Mouse (Mus musculus): Measurements from ENCODE around the gene Nox4. TPM values are rescaled to one million over a fixed set of nuclear protein-coding genes. Genes with fewer than 3 reads are reported as not detected.

The Nox4 gene
- total and polyA plus RNA-seq, 2 experiments from 2014 or later, result 0.99 to 1.3 TPM

- 94% methylated on average over 1 of the region's 1 CpGs for WGBS
- no peak for TF ChIP-seq CTCF (IDR thresholded peaks at IDR 0.05; ENCODE audit: low read depth)
- ATAC-seq (no peak), DNase-seq (ENCODE audit: low spot score) (no peak)
- H3K4me3 ChIP-seq (ENCODE audit: low read length), result no peak overlapping the region
- no peaks in the 10 kb centered on the region for H3K27me3 ChIP-seq (ENCODE audit: insufficient read depth, low read length)
- H3K4me1 ChIP-seq (ENCODE audit: insufficient read depth, low read length), result no peaks in the 10 kb centered on the region
- H3K27ac ChIP-seq, result no peak overlapping the region
- H3K36me3 ChIP-seq (ENCODE audit: insufficient read depth, low read length), result no peaks in the 10 kb centered on the region
- H3K9me3 ChIP-seq (ENCODE audit: low read length), result no peaks in the 10 kb centered on the region
- H3K9ac ChIP-seq (replicated peaks; ENCODE audit: low read length), result no peak overlapping the region
- H3K4me2 ChIP-seq (ENCODE audit: low read depth, low read length), result no peak overlapping the region
Observed at GRCm38 (mm10) chr7:87229502-87229901, 16.4 kb upstream of the Nox4 start.

GRCm38 (mm10) chr7:87241139-87241538 is 4.8 kb upstream of the Nox4 start:
- TF ChIP-seq CTCF (IDR thresholded peaks at IDR 0.05; ENCODE audit: low read depth), result no peak
- DNase-seq (ENCODE audit: low spot score) (no peak), ATAC-seq (no peak)
- no peak overlapping the region for H3K27ac ChIP-seq
- H3K9ac ChIP-seq (replicated peaks; ENCODE audit: low read length), result no peak overlapping the region
- no peaks in the 10 kb centered on the region for H3K27me3 ChIP-seq (ENCODE audit: insufficient read depth, low read length)
- no peaks in the 10 kb centered on the region for H3K36me3 ChIP-seq (ENCODE audit: insufficient read depth, low read length)
- no peak overlapping the region for H3K4me3 ChIP-seq (ENCODE audit: low read length)
- WGBS, result 89% methylated on average over 1 of the region's 1 CpGs
- no peak overlapping the region for H3K4me2 ChIP-seq (ENCODE audit: low read depth, low read length)
- H3K4me1 ChIP-seq (ENCODE audit: insufficient read depth, low read length), result no peaks in the 10 kb centered on the region
- no peaks in the 10 kb centered on the region for H3K9me3 ChIP-seq (ENCODE audit: low read length)

GRCm38 (mm10) chr7:87246580-87246934 is 661 bp downstream of the Nox4 start:
- peak overlapping the region; percentile 63 for H3K9ac ChIP-seq (replicated peaks; ENCODE audit: low read length)
- DNase-seq (ENCODE audit: low spot score) (peak; percentile 43), ATAC-seq (peak; percentile 89)
- H3K27me3 ChIP-seq (ENCODE audit: insufficient read depth, low read length), result no peaks in the 10 kb centered on the region
- no peak overlapping the region for H3K27ac ChIP-seq
- H3K4me2 ChIP-seq (ENCODE audit: low read depth, low read length), result peak overlapping the region; percentile 72
- H3K9me3 ChIP-seq (ENCODE audit: low read length), result no peaks in the 10 kb centered on the region
- H3K4me1 ChIP-seq (ENCODE audit: insufficient read depth, low read length), result no peaks in the 10 kb centered on the region
- no peak for TF ChIP-seq CTCF (IDR thresholded peaks at IDR 0.05; ENCODE audit: low read depth)
- no peaks in the 10 kb centered on the region for H3K36me3 ChIP-seq (ENCODE audit: insufficient read depth, low read length)
- under 1% methylated on average over 29 of the region's 30 CpGs for WGBS
- peak overlapping the region; percentile 71 for H3K4me3 ChIP-seq (ENCODE audit: low read length)

GRCm38 (mm10) chr7:87246940-87247339 is 1.0 kb downstream of the Nox4 start:
- peak overlapping the region; percentile 63 for H3K9ac ChIP-seq (replicated peaks; ENCODE audit: low read length)
- peak overlapping the region; percentile 71 for H3K4me3 ChIP-seq (ENCODE audit: low read length)
- no peaks in the 10 kb centered on the region for H3K4me1 ChIP-seq (ENCODE audit: insufficient read depth, low read length)
- no peaks in the 10 kb centered on the region for H3K27me3 ChIP-seq (ENCODE audit: insufficient read depth, low read length)
- H3K9me3 ChIP-seq (ENCODE audit: low read length), result no peaks in the 10 kb centered on the region
- DNase-seq (ENCODE audit: low spot score) (no peak), ATAC-seq (peak; percentile 45; the same call in 1 of the 2 replicates)
- H3K4me2 ChIP-seq (ENCODE audit: low read depth, low read length), result peak overlapping the region; percentile 72
- 61% methylated on average over 1 of the region's 1 CpGs for WGBS
- no peak overlapping the region for H3K27ac ChIP-seq
- no peaks in the 10 kb centered on the region for H3K36me3 ChIP-seq (ENCODE audit: insufficient read depth, low read length)
- no peak for TF ChIP-seq CTCF (IDR thresholded peaks at IDR 0.05; ENCODE audit: low read depth)

GRCm38 (mm10) chr7:87247926-87248325 is 2.0 kb downstream of the Nox4 start:
- Histone ChIP-seq H3K36me3 (ENCODE audit: insufficient read depth, low read length) (no peaks in the 10 kb centered on the region), H3K9me3 (ENCODE audit: low read length) (no peaks in the 10 kb centered on the region), H3K4me1 (ENCODE audit: insufficient read depth, low read length) (no peaks in the 10 kb centered on the region), H3K27ac (no peak overlapping the region), H3K9ac (replicated peaks; ENCODE audit: low read length) (no peak overlapping the region), H3K4me2 (ENCODE audit: low read depth, low read length) (no peak overlapping the region), H3K4me3 (ENCODE audit: low read length) (no peak overlapping the region), H3K27me3 (ENCODE audit: insufficient read depth, low read length) (no peaks in the 10 kb centered on the region)
- WGBS, result 51% methylated on average over 1 of the region's 1 CpGs
- ATAC-seq, result no peak
- TF ChIP-seq CTCF (IDR thresholded peaks at IDR 0.05; ENCODE audit: low read depth), result no peak
- peak; percentile 7 for DNase-seq (ENCODE audit: low spot score)

- 55% methylated on average over 4 of the region's 4 CpGs for WGBS
- Histone ChIP-seq H3K27me3 (ENCODE audit: insufficient read depth, low read length) (no peaks in the 10 kb centered on the region), H3K4me2 (ENCODE audit: low read depth, low read length) (no peak overlapping the region), H3K36me3 (ENCODE audit: insufficient read depth, low read length) (no peaks in the 10 kb centered on the region), H3K4me3 (ENCODE audit: low read length) (no peak overlapping the region), H3K27ac (no peak overlapping the region), H3K9me3 (ENCODE audit: low read length) (no peaks in the 10 kb centered on the region), H3K9ac (replicated peaks; ENCODE audit: low read length) (no peak overlapping the region), H3K4me1 (ENCODE audit: insufficient read depth, low read length) (no peaks in the 10 kb centered on the region)
- DNase-seq (ENCODE audit: low spot score) (no peak), ATAC-seq (no peak)
- no peak for TF ChIP-seq CTCF (IDR thresholded peaks at IDR 0.05; ENCODE audit: low read depth)
Observed at GRCm38 (mm10) chr7:87252071-87252470, 6.2 kb downstream of the Nox4 start.

- H3K27ac ChIP-seq, result no peak overlapping the region
Observed at GRCm38 (mm10) chr7:87277225-87277624, 31.3 kb downstream of the Nox4 start.

More at GRCm38 (mm10) chr7:87277225-87277624, 31.3 kb downstream of the Nox4 start:
- H3K27me3 ChIP-seq (ENCODE audit: insufficient read depth, low read length), result no peaks in the 10 kb centered on the region
- H3K36me3 ChIP-seq (ENCODE audit: insufficient read depth, low read length), result no peaks in the 10 kb centered on the region
- H3K9me3 ChIP-seq (ENCODE audit: low read length), result no peaks in the 10 kb centered on the region
- DNase-seq (ENCODE audit: low spot score), result peak; percentile 83
- no peak overlapping the region for H3K4me3 ChIP-seq (ENCODE audit: low read length)
- H3K9ac ChIP-seq (replicated peaks; ENCODE audit: low read length), result no peak overlapping the region
- H3K4me1 ChIP-seq (ENCODE audit: insufficient read depth, low read length), result no peaks in the 10 kb centered on the region
- 2% methylated on average over 1 of the region's 1 CpGs for WGBS
- peak; percentile 66 for TF ChIP-seq CTCF (IDR thresholded peaks at IDR 0.05; ENCODE audit: low read depth)
- ATAC-seq, result no peak
- H3K4me2 ChIP-seq (ENCODE audit: low read depth, low read length), result no peak overlapping the region

All from hindbrain, postnatal 0 days (tissue).